Mouse (Mus musculus) stomach, postnatal 0 days (tissue): Measurements from ENCODE around the gene Pdzd2.

Experiments
- CTCF ChIP-seq: IDR thresholded peaks from 2 replicates; pipeline ENCODE4 v1.5.1; 2016; ENCODE audit warnings: antibody characterized with exemption, low read depth, mild to moderate bottlenecking, moderate library complexity
- EP300 ChIP-seq: optimal IDR thresholded peaks from 2 replicates; pipeline ENCODE3; 2016; ENCODE audit warnings: antibody characterized with exemption

- TF ChIP-seq EP300 (no peak), CTCF (no peak)
Measured at GRCm38 (mm10) chr15:12472646-12473045, 267.1 kb downstream of the Pdzd2 start.
